14 mouse cellular contexts compared by ENCODE assay signal in genomic region chr5:124359641-124360040, GRCm38 (mm10). TPM values are rescaled to one million over a fixed set of nuclear protein-coding genes. Genes with fewer than 3 reads are reported as not detected.
A peak's percentile ranks its signal among the peaks of the same experiment; 100 is the strongest.
DNase-seq lines count a peak whose midpoint lies in the region; ATAC-seq and TF ChIP-seq lines count a peak whose summit lies in the region.
"Had no signal": no experiment of that assay in that cellular context is flagged by ENCODE, and none has a peak within 500 bp of the region (broad histone marks: within the 10 kb centered on the region; RNA-seq: fewer than 3 reads in every experiment).

No protein-coding gene starts in this region.

- no peak overlapping the region for H3K4me2 ChIP-seq in forebrain, postnatal 0 days (ENCODE audit: low read depth)
- no peak overlapping the region for H3K4me2 ChIP-seq in midbrain, postnatal 0 days (ENCODE audit: low read depth, low read length, poor library complexity, severe bottlenecking)
- no peak overlapping the region for H3K4me2 ChIP-seq in midbrain, embryonic 15.5 days
- H3K4me2 ChIP-seq: embryonic facial prominence, embryonic 13.5 days had no signal

- WGBS in forebrain, postnatal 0 days: 83% methylated on average over 2 of the region's 2 CpGs
- WGBS in forebrain, embryonic 10.5 days: 82% methylated on average over 2 of the region's 2 CpGs
- WGBS in midbrain, postnatal 0 days: 92% methylated on average over 2 of the region's 2 CpGs
- WGBS in midbrain, embryonic 15.5 days: 77% methylated on average over 2 of the region's 2 CpGs

- no peak overlapping the region for H3K9ac ChIP-seq in forebrain, postnatal 0 days
- H3K9ac ChIP-seq in midbrain, postnatal 0 days (replicated peaks; ENCODE audit: low read length, poor library complexity, severe bottlenecking): no peak overlapping the region
- no peak overlapping the region for H3K9ac ChIP-seq in midbrain, embryonic 15.5 days
- H3K9ac ChIP-seq: embryonic facial prominence, embryonic 13.5 days had no signal

- H3K4me1 ChIP-seq in forebrain, postnatal 0 days (ENCODE audit: insufficient read depth): no peaks in the 10 kb centered on the region
- H3K4me1 ChIP-seq in forebrain, embryonic 10.5 days: peaks cover 7% of the 10 kb centered on the region
- no peaks in the 10 kb centered on the region for H3K4me1 ChIP-seq in midbrain, postnatal 0 days (ENCODE audit: insufficient read depth, low read length)
- H3K4me1 ChIP-seq in midbrain, embryonic 15.5 days: peaks cover 6% of the 10 kb centered on the region

- no peaks in the 10 kb centered on the region for H3K27me3 ChIP-seq in forebrain, postnatal 0 days (ENCODE audit: insufficient read depth, low read length)
- no peaks in the 10 kb centered on the region for H3K27me3 ChIP-seq in forebrain, embryonic 10.5 days (ENCODE audit: poor library complexity, severe bottlenecking)
- H3K27me3 ChIP-seq in midbrain, postnatal 0 days (ENCODE audit: insufficient read depth, low read length): no peaks in the 10 kb centered on the region
- H3K27me3 ChIP-seq in midbrain, embryonic 15.5 days (replicated peaks): no peaks in the 10 kb centered on the region
- H3K27me3 ChIP-seq: embryonic facial prominence, embryonic 13.5 days had no signal

- no peak overlapping the region for H3K4me3 ChIP-seq in forebrain, postnatal 0 days (ENCODE audit: low read depth, low read length)
- H3K4me3 ChIP-seq in forebrain, embryonic 10.5 days: no peak overlapping the region
- no peak overlapping the region for H3K4me3 ChIP-seq in midbrain, postnatal 0 days (ENCODE audit: low read depth, low read length)
- H3K4me3 ChIP-seq in midbrain, embryonic 15.5 days: no peak overlapping the region
- H3K4me3 ChIP-seq: embryonic facial prominence, embryonic 13.5 days had no signal

- no peaks in the 10 kb centered on the region for H3K36me3 ChIP-seq in forebrain, postnatal 0 days (ENCODE audit: insufficient read depth)
- no peaks in the 10 kb centered on the region for H3K36me3 ChIP-seq in forebrain, embryonic 10.5 days (replicated peaks)
- H3K36me3 ChIP-seq in midbrain, postnatal 0 days (ENCODE audit: insufficient read depth, low read length): no peaks in the 10 kb centered on the region
- no peaks in the 10 kb centered on the region for H3K36me3 ChIP-seq in midbrain, embryonic 15.5 days (replicated peaks)
- H3K36me3 ChIP-seq: embryonic facial prominence, embryonic 13.5 days had no signal

- no peak for ATAC-seq in forebrain, postnatal 0 days
- no peak for ATAC-seq in midbrain, postnatal 0 days (ENCODE audit: low FRiP score)
- ATAC-seq in midbrain, embryonic 15.5 days (replicated peaks): no peak
- peak; percentile 71 for ATAC-seq in erythroid progenitor cell, adult 5-6 weeks (replicated peaks; ENCODE audit: low FRiP score, poor library complexity, severe bottlenecking)
- ATAC-seq: hindbrain, embryonic 16.5 days had no signal

- TF ChIP-seq CTCF in forebrain, postnatal 0 days (IDR thresholded peaks at IDR 0.05; ENCODE audit: low read depth): peak; percentile 43; the same call in 1 of the 2 replicates
- TF ChIP-seq CTCF in midbrain, postnatal 0 days (IDR thresholded peaks at IDR 0.05): peak; percentile 53

- H3K27ac ChIP-seq in forebrain, postnatal 0 days (ENCODE audit: low read depth, low read length): no peak overlapping the region
- H3K27ac ChIP-seq in forebrain, embryonic 10.5 days: no peak overlapping the region
- H3K27ac ChIP-seq in midbrain, postnatal 0 days (ENCODE audit: low read depth, low read length): no peak overlapping the region
- no peak overlapping the region for H3K27ac ChIP-seq in midbrain, embryonic 15.5 days
- H3K27ac ChIP-seq: embryonic facial prominence, embryonic 13.5 days had no signal

- no peaks in the 10 kb centered on the region for H3K9me3 ChIP-seq in forebrain, postnatal 0 days (ENCODE audit: low read length)
- no peaks in the 10 kb centered on the region for H3K9me3 ChIP-seq in forebrain, embryonic 10.5 days
- no peaks in the 10 kb centered on the region for H3K9me3 ChIP-seq in midbrain, postnatal 0 days (ENCODE audit: low read length)
- no peaks in the 10 kb centered on the region for H3K9me3 ChIP-seq in midbrain, embryonic 15.5 days
- H3K9me3 ChIP-seq: embryonic facial prominence, embryonic 13.5 days had no signal

- no peak for DNase-seq in forebrain, postnatal 0 days
- no peak for DNase-seq in forebrain, embryonic 10.5 days (ENCODE audit: extremely low spot score, low spot score)
- DNase-seq in midbrain, postnatal 0 days (ENCODE audit: low spot score): no peak
- DNase-seq in right cerebral cortex, postnatal 10 days (ENCODE audit: low spot score in 2 of 2): no peak
- DNase-seq in kidney, postnatal 4 days: no peak
- DNase-seq in cerebellum, postnatal 4 days (ENCODE audit: low spot score in 2 of 2): no peak
- DNase-seq: adrenal gland, postnatal 10 days; cerebellum, adult 11 months; kidney, postnatal 36 days; lung, adult 2 months had no signal

RNA-seq across cellular contexts. Expression of gene Cdk2ap1, which starts 3.2 kb away (rescaled TPM):
- total RNA-seq in forebrain, postnatal 0 days (2014; rRNA removed): 178 and 183 TPM in 2 replicates
- polyA plus RNA-seq in forebrain, postnatal 0 days (2015; fragmentation: Nextera tagmentation; extraction: Ambion mirVana): 101 and 115 TPM in 2 replicates
- polyA plus RNA-seq in forebrain, embryonic 10.5 days (2016; fragmentation: Nextera tagmentation; extraction: Ambion mirVana): 57.3 and 64.7 TPM in 2 replicates
- total RNA-seq in midbrain, postnatal 0 days (2014; rRNA removed): 104 and 164 TPM in 2 replicates
- polyA plus RNA-seq in midbrain, postnatal 0 days (2015; fragmentation: Nextera tagmentation; extraction: Ambion mirVana): 65.0 and 65.2 TPM in 2 replicates
- 89.3 and 127 TPM in 2 replicates for polyA plus RNA-seq in midbrain, embryonic 15.5 days (2015; fragmentation: Nextera tagmentation; extraction: Ambion mirVana)
- total RNA-seq in erythroid progenitor cell, adult 5-6 weeks (2015; ENCODE audit: low replicate concordance): 80.5 and 89.0 TPM in 2 replicates
- 70.8 and 92.4 TPM in 2 replicates for total RNA-seq in erythroid progenitor cell, adult 5-6 weeks (2017; ENCODE audit: low replicate concordance)

RNA-seq across cellular contexts. Expression of gene 2810006K23Rik, which starts 31.8 kb away (rescaled TPM):
- 14.1 and 15.2 TPM in 2 replicates for total RNA-seq in forebrain, postnatal 0 days (2014; rRNA removed)
- 9.1 and 9.2 TPM in 2 replicates for polyA plus RNA-seq in forebrain, postnatal 0 days (2015; fragmentation: Nextera tagmentation; extraction: Ambion mirVana)
- polyA plus RNA-seq in forebrain, embryonic 10.5 days (2016; fragmentation: Nextera tagmentation; extraction: Ambion mirVana): 24.9 and 25.7 TPM in 2 replicates
- 9.0 and 9.4 TPM in 2 replicates for total RNA-seq in midbrain, postnatal 0 days (2014; rRNA removed)
- 7.8 TPM in 2 replicates for polyA plus RNA-seq in midbrain, postnatal 0 days (2015; fragmentation: Nextera tagmentation; extraction: Ambion mirVana)
- 13.6 and 14.6 TPM in 2 replicates for polyA plus RNA-seq in midbrain, embryonic 15.5 days (2015; fragmentation: Nextera tagmentation; extraction: Ambion mirVana)
- 2.9 and 8.4 TPM in 2 replicates for total RNA-seq in erythroid progenitor cell, adult 5-6 weeks (2015; ENCODE audit: low replicate concordance)
- total RNA-seq in erythroid progenitor cell, adult 5-6 weeks (2017; ENCODE audit: low replicate concordance): 5.1 and 6.2 TPM in 2 replicates

RNA-seq across cellular contexts. Expression of gene Mphosph9, which starts 31.9 kb away (rescaled TPM):
- 15.0 and 23.6 TPM in 2 replicates for total RNA-seq in forebrain, postnatal 0 days (2014; rRNA removed)
- 4.5 and 7.8 TPM in 2 replicates for polyA plus RNA-seq in forebrain, postnatal 0 days (2015; fragmentation: Nextera tagmentation; extraction: Ambion mirVana)
- polyA plus RNA-seq in forebrain, embryonic 10.5 days (2016; fragmentation: Nextera tagmentation; extraction: Ambion mirVana): 19.5 and 20.9 TPM in 2 replicates
- total RNA-seq in midbrain, postnatal 0 days (2014; rRNA removed): 19.0 and 41.0 TPM in 2 replicates
- 6.6 and 9.6 TPM in 2 replicates for polyA plus RNA-seq in midbrain, postnatal 0 days (2015; fragmentation: Nextera tagmentation; extraction: Ambion mirVana)
- 14.2 and 14.8 TPM in 2 replicates for polyA plus RNA-seq in midbrain, embryonic 15.5 days (2015; fragmentation: Nextera tagmentation; extraction: Ambion mirVana)
- total RNA-seq in erythroid progenitor cell, adult 5-6 weeks (2015; ENCODE audit: low replicate concordance): 39.0 and 47.6 TPM in 2 replicates
- 54.2 and 56.6 TPM in 2 replicates for total RNA-seq in erythroid progenitor cell, adult 5-6 weeks (2017; ENCODE audit: low replicate concordance)
